Mouse (Mus musculus): ENCODE data around the gene Chdh. TPM values are rescaled to one million over a fixed set of nuclear protein-coding genes. Genes with fewer than 3 reads are reported as not detected.

Chdh gene
- under 1 TPM; 0.23 to 0.63 (median 0.57) TPM for polyA plus RNA-seq (2017; shearing (Covaris generic))

- peak; percentile 63 for ATAC-seq
These were observed at the start of gene Chdh, which contains the start of gene Il17rb for GRCm38 (mm10) chr14:30008733-30009575. Chdh (plus strand) TSS chr14:30009023. Il17rb (minus strand) TSS chr14:30008896.

- no peak for ATAC-seq
These were observed 41.2 kb upstream of the Chdh start for GRCm38 (mm10) chr14:29967611-29968010.

- peak; percentile 99 for ATAC-seq
These were observed 40.6 kb upstream of the Chdh start, which contains the start of gene Selenok for GRCm38 (mm10) chr14:29968075-29968821. Selenok (plus strand) TSS chr14:29968308.

GRCm38 (mm10) chr14:29971446-29971845, 37.4 kb upstream of the Chdh start:
- ATAC-seq = no peak

- ATAC-seq = no peak
These were observed 36.8 kb upstream of the Chdh start for GRCm38 (mm10) chr14:29971993-29972392.

GRCm38 (mm10) chr14:29976927-29977326, 31.9 kb upstream of the Chdh start:
- ATAC-seq = no peak

- peak; percentile 75 for ATAC-seq
These were observed 30.3 kb upstream of the Chdh start, which contains the start of gene Actr8 for GRCm38 (mm10) chr14:29978254-29979204. Actr8 (plus strand) TSS chr14:29978337.

GRCm38 (mm10) chr14:29980447-29981205, 28.2 kb upstream of the Chdh start:
- no peak for ATAC-seq

GRCm38 (mm10) chr14:29986096-29986495, 22.7 kb upstream of the Chdh start:
- no peak for ATAC-seq

- no peak for ATAC-seq
These were observed 21.5 kb upstream of the Chdh start for GRCm38 (mm10) chr14:29987276-29987675.

GRCm38 (mm10) chr14:29987739-29988138, 21.1 kb upstream of the Chdh start:
- ATAC-seq = no peak

GRCm38 (mm10) chr14:29988337-29988736, 20.5 kb upstream of the Chdh start:
- no peak for ATAC-seq

GRCm38 (mm10) chr14:29994976-29995375, 13.8 kb upstream of the Chdh start:
- no peak for ATAC-seq

GRCm38 (mm10) chr14:29996000-29996751, 12.6 kb upstream of the Chdh start:
- ATAC-seq = no peak

- no peak for ATAC-seq
These were observed 11.5 kb upstream of the Chdh start for GRCm38 (mm10) chr14:29997345-29997744.

GRCm38 (mm10) chr14:29998747-29999474, 9.9 kb upstream of the Chdh start:
- no peak for ATAC-seq

GRCm38 (mm10) chr14:29999475-29999811, 9.4 kb upstream of the Chdh start:
- ATAC-seq = no peak

- ATAC-seq = no peak
These were observed 1.2 kb downstream of the Chdh start for GRCm38 (mm10) chr14:30009864-30010560.

- ATAC-seq = no peak
These were observed 3.2 kb downstream of the Chdh start for GRCm38 (mm10) chr14:30011886-30012560.
